Mouse (Mus musculus): ENCODE measurements at regions not wholly inside any gene's neighbourhood (a gene's known extent, or its start where the extent isn't known, plus 50 kb on each side); places are given as distances from the start of the nearest gene placed in this dataset.

- TF ChIP-seq CTCF (IDR thresholded peaks at IDR 0.05; ENCODE audit: low read depth) (no peak), EP300 (IDR thresholded peaks at IDR 0.05; ENCODE audit: low read depth) (no peak)
These were observed 50.0 kb upstream of the Trim2 start for GRCm38 (mm10) chr3:84356690-84357014.

Measured in liver, postnatal 0 days (tissue).